Comparison of ENCODE assay signal across 19 mouse cellular contexts in the genomic region with DNA sequence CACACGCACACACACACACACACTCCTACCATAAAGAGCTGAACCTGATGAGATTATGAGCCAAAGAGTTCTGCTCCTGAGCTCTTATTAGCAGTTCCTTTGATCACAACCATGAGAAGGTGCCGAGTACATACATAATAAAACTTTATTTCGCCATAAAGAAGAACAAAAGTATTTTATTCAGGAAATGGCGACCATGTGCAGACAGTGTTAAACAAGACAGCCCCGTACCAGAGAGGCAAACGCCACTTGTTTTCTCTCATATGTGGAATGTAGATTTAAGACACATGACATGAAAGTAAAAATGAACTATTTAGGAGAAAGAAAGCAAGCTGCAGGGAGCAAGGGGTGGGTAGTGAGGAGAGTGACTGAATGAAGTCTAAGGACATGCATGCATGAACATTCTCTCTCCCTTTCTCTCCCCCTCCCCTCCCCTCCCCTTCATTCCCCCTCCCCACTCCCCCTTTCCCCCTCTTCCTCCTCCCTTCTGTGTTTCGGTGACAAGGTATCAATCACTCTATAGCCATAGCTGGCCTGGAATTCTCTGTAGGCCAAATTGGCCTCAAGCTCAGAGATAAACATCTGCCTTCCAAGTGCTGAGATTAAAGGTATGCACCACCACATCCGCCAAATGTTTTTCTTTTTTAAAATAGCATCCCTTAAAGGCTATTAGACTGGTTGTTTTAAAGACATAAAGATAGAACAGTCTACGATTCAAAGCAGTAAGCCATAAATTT.
DNase-seq lines count a peak whose midpoint lies in the region; ATAC-seq and TF ChIP-seq lines count a peak whose summit lies in the region.
"Had no signal": no experiment of that assay in that cellular context is flagged by ENCODE, and none has a peak within 500 bp of the region (broad histone marks: within the 10 kb centered on the region; RNA-seq: fewer than 3 reads in every experiment).

No protein-coding gene starts in this region.

- ATAC-seq in intestine, embryonic 14.5 days (replicated peaks; ENCODE audit: low FRiP score, low TSS enrichment, low read depth), result peak; percentile 60; the same call in 1 of the 2 replicates
- no peak for ATAC-seq in intestine, postnatal 0 days
- peak; percentile 61 for ATAC-seq in neural tube, embryonic 12.5 days (ENCODE audit: low FRiP score, low read depth)
- ATAC-seq in neural tube, embryonic 15.5 days (ENCODE audit: low FRiP score), result no peak
- ATAC-seq in CD4-positive, CD25-positive, alpha-beta regulatory T cell, adult 4 months, result no peak
- ATAC-seq: inflammation-experienced regulatory T-cells, adult 6 months had no signal

- no peak overlapping the region for H3K4me3 ChIP-seq in intestine, embryonic 14.5 days (ENCODE audit: low read depth, low read length)
- no peak overlapping the region for H3K4me3 ChIP-seq in intestine, postnatal 0 days (ENCODE audit: low read depth, low read length)
- H3K4me3 ChIP-seq in neural tube, embryonic 12.5 days, result no peak overlapping the region
- H3K4me3 ChIP-seq in neural tube, embryonic 15.5 days (replicated peaks), result no peak overlapping the region
- H3K4me3 ChIP-seq in heart, embryonic 10.5 days, result no peak overlapping the region
- H3K4me3 ChIP-seq: embryonic facial prominence, embryonic 12.5 days; gastrocnemius, adult 2 months; heart, adult 2 months; limb, embryonic 15.5 days; lung, embryonic 15.5 days; midbrain, embryonic 10.5 days had no signal

- H3K9ac ChIP-seq in intestine, embryonic 14.5 days (ENCODE audit: low read length), result no peak overlapping the region
- no peak overlapping the region for H3K9ac ChIP-seq in intestine, postnatal 0 days (ENCODE audit: low read depth, low read length)
- no peak overlapping the region for H3K9ac ChIP-seq in neural tube, embryonic 12.5 days
- H3K9ac ChIP-seq in neural tube, embryonic 15.5 days (replicated peaks), result no peak overlapping the region
- H3K9ac ChIP-seq: embryonic facial prominence, embryonic 12.5 days; limb, embryonic 15.5 days; lung, embryonic 15.5 days had no signal

- H3K27ac ChIP-seq in intestine, embryonic 14.5 days (ENCODE audit: low read depth), result peak overlapping the region; percentile 29; the same call in 1 of the 2 replicates
- no peak overlapping the region; the same call in 1 of the 2 replicates for H3K27ac ChIP-seq in intestine, postnatal 0 days (ENCODE audit: low read depth, low read length)
- H3K27ac ChIP-seq in neural tube, embryonic 12.5 days, result no peak overlapping the region
- no peak overlapping the region for H3K27ac ChIP-seq in neural tube, embryonic 15.5 days (replicated peaks)
- no peak overlapping the region for H3K27ac ChIP-seq in heart, embryonic 10.5 days
- H3K27ac ChIP-seq: embryonic facial prominence, embryonic 12.5 days; gastrocnemius, adult 2 months; heart, adult 2 months; limb, embryonic 15.5 days; lung, embryonic 15.5 days; midbrain, embryonic 10.5 days had no signal

- no peak for DNase-seq in intestine, embryonic 14.5 days (ENCODE audit: low spot score)
- peak; percentile 7 for DNase-seq in large intestine, adult 2 months (ENCODE audit: low read depth, low spot score)
- peak; percentile 10 for DNase-seq in yolk sac, embryonic 10.5 days (ENCODE audit: low spot score)
- no peak for DNase-seq in heart, embryonic 10.5 days (ENCODE audit: low spot score)
- DNase-seq: adrenal gland, adult 8-10 months; cerebellum, adult 8-10 months; gastrocnemius, adult 2 months; heart, adult 2 months; heart, postnatal 14 days; retina, postnatal 1 day had no signal

- no peak for TF ChIP-seq CTCF in intestine, postnatal 0 days (IDR thresholded peaks at IDR 0.05; ENCODE audit: low read depth)

- 36% methylated on average over 9 of the region's 9 CpGs for WGBS in intestine, embryonic 14.5 days
- 47% methylated on average over 9 of the region's 9 CpGs for WGBS in intestine, postnatal 0 days
- 46% methylated on average over 9 of the region's 9 CpGs for WGBS in neural tube, embryonic 12.5 days
- 39% methylated on average over 9 of the region's 9 CpGs for WGBS in neural tube, embryonic 15.5 days
- WGBS in large intestine, adult 2 months, result 27% methylated on average over 9 of the region's 9 CpGs
- 68% methylated on average over 9 of the region's 9 CpGs for WGBS in heart, embryonic 10.5 days

- H3K4me1 ChIP-seq in intestine, embryonic 14.5 days (replicated peaks; ENCODE audit: control insufficient read depth, insufficient read depth, low read length), result peaks cover 9% of the 10 kb centered on the region; the same call in 1 of the 2 replicates
- H3K4me1 ChIP-seq in intestine, postnatal 0 days (replicated peaks; ENCODE audit: control insufficient read depth, insufficient read depth, low read length), result no peaks in the 10 kb centered on the region
- H3K4me1 ChIP-seq in neural tube, embryonic 12.5 days, result no peaks in the 10 kb centered on the region
- 0 out of 2 replicates have a peak, but pooled peaks cover 2% of the 10 kb centered on the region for H3K4me1 ChIP-seq in neural tube, embryonic 15.5 days
- no peaks in the 10 kb centered on the region for H3K4me1 ChIP-seq in heart, embryonic 10.5 days
- H3K4me1 ChIP-seq: embryonic facial prominence, embryonic 12.5 days; limb, embryonic 15.5 days; lung, embryonic 15.5 days had no signal

- H3K9me3 ChIP-seq in intestine, embryonic 14.5 days (ENCODE audit: control insufficient read depth, low read length), result no peaks in the 10 kb centered on the region
- H3K9me3 ChIP-seq in intestine, postnatal 0 days (ENCODE audit: control insufficient read depth), result no peaks in the 10 kb centered on the region
- no peaks in the 10 kb centered on the region for H3K9me3 ChIP-seq in neural tube, embryonic 12.5 days
- no peaks in the 10 kb centered on the region for H3K9me3 ChIP-seq in neural tube, embryonic 15.5 days (replicated peaks)
- H3K9me3 ChIP-seq in heart, embryonic 10.5 days, result no peaks in the 10 kb centered on the region
- H3K9me3 ChIP-seq: embryonic facial prominence, embryonic 12.5 days; limb, embryonic 15.5 days; lung, embryonic 15.5 days; midbrain, embryonic 10.5 days had no signal

- no peaks in the 10 kb centered on the region for H3K27me3 ChIP-seq in intestine, embryonic 14.5 days (replicated peaks; ENCODE audit: control insufficient read depth, insufficient read depth, low read length)
- H3K27me3 ChIP-seq in intestine, postnatal 0 days (replicated peaks; ENCODE audit: control insufficient read depth, insufficient read depth, low read length), result no peaks in the 10 kb centered on the region
- no peaks in the 10 kb centered on the region for H3K27me3 ChIP-seq in neural tube, embryonic 12.5 days (replicated peaks)
- no peaks in the 10 kb centered on the region for H3K27me3 ChIP-seq in neural tube, embryonic 15.5 days (replicated peaks)
- H3K27me3 ChIP-seq in heart, embryonic 10.5 days (ENCODE audit: insufficient read depth, poor library complexity, severe bottlenecking), result no peaks in the 10 kb centered on the region
- H3K27me3 ChIP-seq: embryonic facial prominence, embryonic 12.5 days; limb, embryonic 15.5 days; lung, embryonic 15.5 days had no signal

- H3K4me2 ChIP-seq in intestine, embryonic 14.5 days (ENCODE audit: low read length), result no peak overlapping the region
- H3K4me2 ChIP-seq in intestine, postnatal 0 days (replicated peaks; ENCODE audit: low read depth), result no peak overlapping the region
- H3K4me2 ChIP-seq in neural tube, embryonic 12.5 days (replicated peaks), result no peak overlapping the region
- H3K4me2 ChIP-seq in neural tube, embryonic 15.5 days, result no peak overlapping the region
- H3K4me2 ChIP-seq: embryonic facial prominence, embryonic 12.5 days; limb, embryonic 15.5 days; lung, embryonic 15.5 days had no signal

- H3K36me3 ChIP-seq in intestine, embryonic 14.5 days (ENCODE audit: control insufficient read depth, insufficient read depth, low read length), result no peaks in the 10 kb centered on the region
- H3K36me3 ChIP-seq in intestine, postnatal 0 days (ENCODE audit: control insufficient read depth, insufficient read depth), result no peaks in the 10 kb centered on the region
- no peaks in the 10 kb centered on the region for H3K36me3 ChIP-seq in neural tube, embryonic 12.5 days
- H3K36me3 ChIP-seq in neural tube, embryonic 15.5 days, result no peaks in the 10 kb centered on the region
- no peaks in the 10 kb centered on the region for H3K36me3 ChIP-seq in heart, embryonic 10.5 days
- H3K36me3 ChIP-seq: embryonic facial prominence, embryonic 12.5 days; limb, embryonic 15.5 days; lung, embryonic 15.5 days; midbrain, embryonic 10.5 days had no signal

Comparison
In these comparisons a context has a peak if more than half of its experiments do, and no peak if none do; other contexts are left out.
1. ATAC-seq: peak in intestine, embryonic 14.5 days (single experiment) and neural tube, embryonic 12.5 days (single experiment); none in intestine, postnatal 0 days (single experiment), neural tube, embryonic 15.5 days (single experiment) and CD4-positive, CD25-positive, alpha-beta regulatory T cell, adult 4 months (single experiment).
2. DNase-seq: peak in large intestine, adult 2 months (single experiment) and yolk sac, embryonic 10.5 days (single experiment); none in intestine, embryonic 14.5 days (single experiment) and heart, embryonic 10.5 days (single experiment).